Mouse (Mus musculus) v-Abl transformed pro-B cells (cell line): ENCODE data around the gene Rfk.

ENCODE experiments used
- in situ Hi-C, 2 experiments: fragments of 400-800 bp; cut with MboI; formaldehyde crosslinking; loops; one replicate each; pipeline ENCODE4 v1.15.1; 2025; ENCODE audit not compliant: unreplicated experiment in 2 of 2

The Rfk gene

DNA sequence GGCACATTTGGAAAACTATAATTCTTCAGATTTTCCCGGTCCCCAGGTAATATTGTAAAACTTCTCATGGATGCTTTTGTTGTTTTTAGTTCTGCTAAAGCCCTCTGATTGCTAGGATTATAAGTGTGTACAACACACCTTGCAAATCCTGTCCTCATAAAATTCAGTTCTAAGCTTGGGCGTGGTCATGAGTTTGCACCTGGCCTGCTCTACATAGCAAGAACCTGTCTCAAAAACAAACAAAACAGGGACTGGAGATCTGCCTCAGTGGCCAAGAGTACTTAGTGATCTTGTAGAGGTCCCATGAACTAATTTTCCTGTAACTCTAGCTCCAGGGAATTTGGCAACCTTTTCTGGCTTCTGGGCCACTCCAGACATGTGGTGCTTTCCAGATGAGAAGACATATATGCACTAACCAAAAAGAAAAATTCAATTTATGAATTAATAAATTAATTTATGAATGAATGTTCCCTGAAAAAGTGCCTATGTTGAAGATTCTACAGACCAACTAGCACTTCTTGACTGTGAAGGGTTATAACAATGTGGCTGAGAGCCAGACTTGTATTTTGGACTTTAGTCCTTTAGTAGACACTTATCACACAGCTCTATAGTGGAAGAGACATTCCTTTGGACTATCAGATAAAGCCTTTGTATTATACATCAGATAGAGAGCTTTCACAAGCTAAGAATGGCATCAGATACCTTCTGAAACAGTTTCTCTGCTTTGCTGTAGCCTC is 34.1 kb downstream of the Rfk start:
- in situ Hi-C loops: no loop called here

DNA sequence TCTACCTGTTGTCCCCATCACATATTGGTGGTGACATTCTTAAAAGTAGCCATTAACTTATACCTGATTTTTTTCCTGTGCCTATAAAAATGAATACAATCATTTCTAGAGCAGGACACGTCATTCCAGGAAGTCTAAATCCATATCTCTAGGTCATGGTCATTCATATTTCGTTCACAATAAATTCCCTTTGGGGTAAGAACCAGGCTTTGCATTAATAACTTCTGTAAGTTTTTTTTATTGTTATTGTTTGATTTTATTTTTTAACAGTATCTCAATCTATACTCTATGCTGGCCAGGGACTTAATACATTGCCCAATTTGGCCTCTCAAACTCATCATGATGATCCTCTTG is 34.7 kb downstream of the Rfk start:
- in situ Hi-C loops: no loop called here

DNA sequence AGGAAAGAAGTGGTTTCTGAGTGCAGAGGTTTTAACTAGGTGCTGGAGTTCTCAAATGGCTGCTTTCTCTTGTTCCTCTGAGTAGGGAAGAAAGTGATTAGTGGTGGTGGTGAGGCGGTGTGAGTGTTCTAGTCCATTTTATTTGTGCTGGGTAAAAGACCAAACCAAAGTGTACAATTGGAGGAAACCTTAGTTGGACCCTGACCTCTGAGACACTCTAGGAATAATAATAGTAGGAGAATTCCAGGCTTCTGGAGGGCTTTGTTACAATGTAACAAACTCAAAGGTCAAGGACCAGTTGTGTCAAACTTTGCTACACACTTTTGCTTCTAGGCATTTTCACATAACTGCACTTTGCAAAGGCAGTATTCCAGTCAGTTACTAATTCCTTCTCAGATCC is 42.8 kb downstream of the Rfk start:
- in situ Hi-C loops: no loop called here

DNA sequence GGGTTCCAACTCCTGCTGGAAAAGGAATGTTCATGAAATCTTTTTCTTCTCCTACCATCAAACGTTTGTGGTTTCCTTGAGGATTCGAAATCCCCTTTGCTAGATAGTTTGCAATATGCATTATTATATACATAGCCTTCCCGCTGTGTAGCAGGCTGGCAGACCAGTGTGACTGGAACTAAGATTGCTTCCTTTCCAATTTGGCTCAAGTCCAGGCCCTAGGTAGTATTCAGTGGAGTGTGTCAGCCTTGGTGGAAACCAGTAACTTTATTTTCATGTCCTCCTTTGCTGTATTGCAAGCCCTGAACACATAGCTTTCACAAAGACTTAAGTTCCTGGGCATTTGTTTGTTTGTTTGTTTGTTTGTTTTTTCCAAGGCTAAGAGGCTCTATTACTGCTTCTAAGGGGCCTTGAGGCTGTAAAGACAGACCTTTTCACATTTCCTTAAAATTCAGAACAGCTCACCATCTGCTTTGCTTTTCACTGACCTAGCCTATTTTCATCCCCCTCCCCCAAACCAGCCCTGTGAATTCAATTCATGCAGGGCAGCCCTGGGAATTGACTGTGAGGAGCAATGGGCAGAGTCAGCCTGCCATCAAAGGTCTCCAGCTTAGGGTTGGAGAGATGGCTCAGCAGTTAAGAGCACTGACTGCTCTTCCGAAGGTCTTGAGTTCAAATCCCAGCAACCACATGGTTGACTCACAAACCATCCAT is 45.8 kb downstream of the Rfk start:
- in situ Hi-C loops: no loop called here

DNA sequence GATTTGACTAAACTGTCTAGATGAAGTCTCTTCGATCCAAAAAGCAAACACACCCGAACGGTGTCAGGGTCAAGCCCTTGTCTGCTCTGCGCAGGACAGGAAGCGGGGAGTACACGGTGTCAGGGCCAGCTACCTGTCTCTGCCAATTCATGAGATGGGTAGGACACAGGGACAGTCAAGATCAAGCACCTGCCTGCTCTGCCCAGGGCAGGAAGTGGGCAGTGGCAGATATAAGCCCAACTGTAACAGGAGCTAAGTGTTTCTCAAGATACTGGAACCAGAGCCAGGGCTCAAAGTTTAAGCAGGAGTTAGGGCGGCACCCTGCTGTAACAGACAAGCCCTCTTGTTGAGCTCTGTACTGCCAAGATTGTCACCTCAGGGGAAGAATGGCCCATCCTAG is 49.7 kb downstream of the Rfk start:
- in situ Hi-C loops: no loop called here
